Mouse (Mus musculus) midbrain, embryonic 12.5 days (tissue): ENCODE results near the gene Ulk4. TPM values are rescaled to one million over a fixed set of nuclear protein-coding genes. Genes with fewer than 3 reads are reported as not detected.

Source experiments
- ATAC-seq: fragments of 200-750 bp; cut with Nextera tagmentation; 2 replicates; pipeline ENCODE4 v1.8.0; 2017; ENCODE audit warnings: low read depth, moderate TSS enrichment, moderate library complexity; ENCODE audit not compliant: low FRiP score
- H3K27ac ChIP-seq: fragments of 300-500 bp; sonication (generic); replicated peaks from 2 replicates; pipeline ENCODE4 v1.5.1; 2016; ENCODE audit warnings: mild to moderate bottlenecking
- H3K27me3 ChIP-seq: fragments of 300-500 bp; sonication (generic); 2 replicates; pipeline ENCODE4 v1.6.1; 2016; ENCODE audit warnings: mild to moderate bottlenecking
- H3K36me3 ChIP-seq: fragments of 300-500 bp; sonication (generic); 2 replicates; pipeline ENCODE4 v1.6.1; 2016
- H3K4me1 ChIP-seq: fragments of 300-500 bp; sonication (generic); 2 replicates; pipeline ENCODE4 v1.6.1; 2016
- H3K4me2 ChIP-seq: fragments of 300-500 bp; sonication (generic); replicated peaks from 2 replicates; pipeline ENCODE4 v1.6.1; 2016; ENCODE audit warnings: mild to moderate bottlenecking, moderate library complexity
- H3K4me3 ChIP-seq: fragments of 300-500 bp; sonication (generic); 2 replicates; pipeline ENCODE4 v1.5.1; 2016; ENCODE audit warnings: mild to moderate bottlenecking
- H3K9ac ChIP-seq: fragments of 300-500 bp; sonication (generic); replicated peaks from 2 replicates; pipeline ENCODE4 v1.6.1; 2016; ENCODE audit warnings: mild to moderate bottlenecking, moderate library complexity
- H3K9me3 ChIP-seq: fragments of 300-500 bp; sonication (generic); 2 replicates; pipeline ENCODE4 v1.6.1; 2016; ENCODE audit warnings: mild to moderate bottlenecking
- WGBS: fragments of 180-500 bp; shearing (Covaris S2); methylation state at CpG from one replicate; pipeline ENCODE4 v1.1.7; 2016; 5-methylcytosine and 5-hydroxymethylcytosine counted together
- polyA plus RNA-seq: library from polyadenylated mRNA; unstranded; fragments of >200 nt; fragmentation: Nextera tagmentation; extraction: Ambion mirVana; gene quantifications from 2 replicates; pipeline ENCODE4 v1.2.1, GENCODE M21; 2016

The Ulk4 gene
- polyA plus RNA-seq, 1 experiment from 2014 or later = 193 TPM

GRCm38 (mm10) chr9:121043021-121043420, 234.0 kb downstream of the Ulk4 start:
- ATAC-seq = no peak
- no peaks in the 10 kb centered on the region for H3K9me3 ChIP-seq
- 87% methylated on average over 4 of the region's 4 CpGs for WGBS

GRCm38 (mm10) chr9:121038396-121038795, 238.6 kb downstream of the Ulk4 start:
- Histone ChIP-seq H3K4me3 (no peak overlapping the region), H3K4me2 (no peak overlapping the region), H3K27ac (peak overlapping the region; percentile 60), H3K9ac (no peak overlapping the region), H3K9me3 (no peaks in the 10 kb centered on the region), H3K4me1 (peaks cover 31% of the 10 kb centered on the region), H3K27me3 (no peaks in the 10 kb centered on the region), H3K36me3 (no peaks in the 10 kb centered on the region)
- ATAC-seq = no peak
- 45% methylated on average over 4 of the region's 4 CpGs for WGBS

More at GRCm38 (mm10) chr9:121043021-121043420, 234.0 kb downstream of the Ulk4 start:
- Histone ChIP-seq H3K27me3 (no peaks in the 10 kb centered on the region), H3K4me3 (no peak overlapping the region), H3K4me1 (peaks cover 19% of the 10 kb centered on the region), H3K36me3 (no peaks in the 10 kb centered on the region), H3K27ac (no peak overlapping the region), H3K4me2 (no peak overlapping the region), H3K9ac (no peak overlapping the region)

- peaks cover 33% of the 10 kb centered on the region for H3K4me1 ChIP-seq
- no peak overlapping the region for H3K4me3 ChIP-seq
- no peak overlapping the region for H3K9ac ChIP-seq
- ATAC-seq = 0 out of 2 replicates have a peak, but pooled peaks have one; percentile 44
- 23% methylated on average over 5 of the region's 5 CpGs for WGBS
- no peaks in the 10 kb centered on the region for H3K9me3 ChIP-seq
- H3K4me2 ChIP-seq = no peak overlapping the region
- H3K36me3 ChIP-seq = no peaks in the 10 kb centered on the region
- peak overlapping the region; percentile 65 for H3K27ac ChIP-seq
- no peaks in the 10 kb centered on the region for H3K27me3 ChIP-seq
Measured at GRCm38 (mm10) chr9:121037975-121038374, 239.0 kb downstream of the Ulk4 start.

GRCm38 (mm10) chr9:121035296-121035695, 241.7 kb downstream of the Ulk4 start:
- no peak for ATAC-seq
- H3K36me3 ChIP-seq = no peaks in the 10 kb centered on the region
- peaks cover 52% of the 10 kb centered on the region for H3K4me1 ChIP-seq
- WGBS = 81% methylated on average over 6 of the region's 6 CpGs
- H3K27me3 ChIP-seq = no peaks in the 10 kb centered on the region
- H3K27ac ChIP-seq = no peak overlapping the region
- H3K9ac ChIP-seq = no peak overlapping the region
- no peak overlapping the region for H3K4me2 ChIP-seq
- H3K9me3 ChIP-seq = no peaks in the 10 kb centered on the region
- no peak overlapping the region for H3K4me3 ChIP-seq

- Histone ChIP-seq H3K36me3 (no peaks in the 10 kb centered on the region), H3K27me3 (no peaks in the 10 kb centered on the region), H3K4me3 (no peak overlapping the region), H3K9ac (no peak overlapping the region), H3K4me2 (no peak overlapping the region), H3K27ac (no peak overlapping the region), H3K9me3 (no peaks in the 10 kb centered on the region), H3K4me1 (peaks cover 54% of the 10 kb centered on the region)
- WGBS = 79% methylated on average over 4 of the region's 4 CpGs
- no peak for ATAC-seq
Measured at GRCm38 (mm10) chr9:121033596-121033995, 243.4 kb downstream of the Ulk4 start.

- H3K4me2 ChIP-seq = no peak overlapping the region
- peaks cover 42% of the 10 kb centered on the region for H3K4me1 ChIP-seq
- ATAC-seq = peak; percentile 63
- WGBS = 28% methylated on average over 10 of the region's 10 CpGs
- H3K9ac ChIP-seq = no peak overlapping the region
- peak overlapping the region; percentile 46 for H3K27ac ChIP-seq
- no peaks in the 10 kb centered on the region for H3K27me3 ChIP-seq
- H3K4me3 ChIP-seq = no peak overlapping the region
- H3K36me3 ChIP-seq = no peaks in the 10 kb centered on the region
- no peaks in the 10 kb centered on the region for H3K9me3 ChIP-seq
Measured at GRCm38 (mm10) chr9:121032322-121032964, 244.6 kb downstream of the Ulk4 start.

GRCm38 (mm10) chr9:121030949-121031348, 246.0 kb downstream of the Ulk4 start:
- no peak for ATAC-seq
- 54% methylated on average over 10 of the region's 10 CpGs for WGBS
- Histone ChIP-seq H3K4me1 (peaks cover 27% of the 10 kb centered on the region), H3K27me3 (no peaks in the 10 kb centered on the region), H3K9me3 (no peaks in the 10 kb centered on the region), H3K4me3 (no peak overlapping the region), H3K27ac (no peak overlapping the region; the same call in 1 of the 2 replicates), H3K9ac (0 out of 2 replicates have a peak overlapping the region, but pooled peaks have one; percentile 34), H3K36me3 (no peaks in the 10 kb centered on the region), H3K4me2 (no peak overlapping the region)

- Histone ChIP-seq H3K27ac (no peak overlapping the region), H3K9ac (no peak overlapping the region), H3K36me3 (no peaks in the 10 kb centered on the region), H3K4me2 (no peak overlapping the region), H3K4me1 (peaks cover 27% of the 10 kb centered on the region), H3K27me3 (no peaks in the 10 kb centered on the region), H3K9me3 (no peaks in the 10 kb centered on the region), H3K4me3 (no peak overlapping the region)
- no peak for ATAC-seq
- 38% methylated on average over 9 of the region's 9 CpGs for WGBS
Measured at GRCm38 (mm10) chr9:121029786-121030185, 247.2 kb downstream of the Ulk4 start.

GRCm38 (mm10) chr9:121023526-121024264, 253.3 kb downstream of the Ulk4 start:
- no peak overlapping the region for H3K27ac ChIP-seq
- whole genome bisulfite sequencing = 86% methylated on average over 14 of the region's 14 CpGs

GRCm38 (mm10) chr9:121020360-121020759, 256.6 kb downstream of the Ulk4 start:
- H3K27ac ChIP-seq = no peak overlapping the region
- H3K9me3 ChIP-seq = no peaks in the 10 kb centered on the region
- H3K4me2 ChIP-seq = no peak overlapping the region
- no peaks in the 10 kb centered on the region for H3K27me3 ChIP-seq
- 0 out of 2 replicates have a peak, but pooled peaks cover 5% of the 10 kb centered on the region for H3K4me1 ChIP-seq
- H3K4me3 ChIP-seq = no peak overlapping the region
- no peak overlapping the region for H3K9ac ChIP-seq
- no peaks in the 10 kb centered on the region for H3K36me3 ChIP-seq
- ATAC-seq = no peak
- 82% methylated on average over 11 of the region's 11 CpGs for WGBS

More at GRCm38 (mm10) chr9:121023526-121024264, 253.3 kb downstream of the Ulk4 start:
- no peak overlapping the region for H3K4me2 ChIP-seq
- no peak overlapping the region for H3K4me3 ChIP-seq
- no peak overlapping the region for H3K9ac ChIP-seq
- H3K36me3 ChIP-seq = no peaks in the 10 kb centered on the region
- no peak for ATAC-seq
- no peaks in the 10 kb centered on the region for H3K4me1 ChIP-seq
- H3K27me3 ChIP-seq = no peaks in the 10 kb centered on the region
- H3K9me3 ChIP-seq = no peaks in the 10 kb centered on the region

GRCm38 (mm10) chr9:121019932-121020331, 257.1 kb downstream of the Ulk4 start:
- 81% methylated on average over 13 of the region's 13 CpGs for WGBS
- H3K27ac ChIP-seq = no peak overlapping the region; the same call in 1 of the 2 replicates

More at GRCm38 (mm10) chr9:121019932-121020331, 257.1 kb downstream of the Ulk4 start:
- Histone ChIP-seq H3K27me3 (no peaks in the 10 kb centered on the region), H3K36me3 (no peaks in the 10 kb centered on the region), H3K4me3 (no peak overlapping the region), H3K4me2 (no peak overlapping the region), H3K9ac (no peak overlapping the region), H3K9me3 (no peaks in the 10 kb centered on the region), H3K4me1 (0 out of 2 replicates have a peak, but pooled peaks cover 5% of the 10 kb centered on the region)
- no peak for ATAC-seq
